Mouse (Mus musculus): ENCODE results near the gene Agfg1.

Agfg1 gene

GRCm38 (mm10) chr1:82839296-82839613 lies at the start of gene Agfg1:
Agfg1 (plus strand) TSS chr1:82839483.
- peak; percentile 73 for DNase-seq (ENCODE audit: low read depth, low spot score)

- DNase-seq (ENCODE audit: low read depth, low spot score), result no peak
These were observed 48.2 kb upstream of the Agfg1 start for GRCm38 (mm10) chr1:82791105-82791504.

GRCm38 (mm10) chr1:82792238-82792637 lies 47.0 kb upstream of the Agfg1 start:
- DNase-seq (ENCODE audit: low read depth, low spot score), result no peak

GRCm38 (mm10) chr1:82793110-82793509 lies 46.2 kb upstream of the Agfg1 start:
- no peak for DNase-seq (ENCODE audit: low read depth, low spot score)

- DNase-seq (ENCODE audit: low read depth, low spot score), result no peak
These were observed 45.3 kb upstream of the Agfg1 start for GRCm38 (mm10) chr1:82793986-82794385.

GRCm38 (mm10) chr1:82795211-82795610 lies 44.1 kb upstream of the Agfg1 start:
- DNase-seq (ENCODE audit: low read depth, low spot score), result no peak

GRCm38 (mm10) chr1:82795702-82796443 lies 43.4 kb upstream of the Agfg1 start:
- no peak for DNase-seq (ENCODE audit: low read depth, low spot score)

- DNase-seq (ENCODE audit: low read depth, low spot score), result no peak
These were observed 42.2 kb upstream of the Agfg1 start for GRCm38 (mm10) chr1:82797088-82797487.

- DNase-seq (ENCODE audit: low read depth, low spot score), result no peak
These were observed 41.0 kb upstream of the Agfg1 start for GRCm38 (mm10) chr1:82798304-82798703.

- no peak for DNase-seq (ENCODE audit: low read depth, low spot score)
These were observed 40.4 kb upstream of the Agfg1 start for GRCm38 (mm10) chr1:82798922-82799321.

- no peak for DNase-seq (ENCODE audit: low read depth, low spot score)
These were observed 38.0 kb upstream of the Agfg1 start for GRCm38 (mm10) chr1:82801105-82801783.

- no peak for DNase-seq (ENCODE audit: low read depth, low spot score)
These were observed 35.7 kb upstream of the Agfg1 start for GRCm38 (mm10) chr1:82803608-82804007.

GRCm38 (mm10) chr1:82804059-82804458 lies 35.2 kb upstream of the Agfg1 start:
- no peak for DNase-seq (ENCODE audit: low read depth, low spot score)

- no peak for DNase-seq (ENCODE audit: low read depth, low spot score)
These were observed 32.9 kb upstream of the Agfg1 start for GRCm38 (mm10) chr1:82806391-82806790.

GRCm38 (mm10) chr1:82807206-82807605 lies 32.1 kb upstream of the Agfg1 start:
- no peak for DNase-seq (ENCODE audit: low read depth, low spot score)

GRCm38 (mm10) chr1:82808564-82808963 lies 30.7 kb upstream of the Agfg1 start:
- DNase-seq (ENCODE audit: low read depth, low spot score), result no peak

- DNase-seq (ENCODE audit: low read depth, low spot score), result no peak
These were observed 27.5 kb upstream of the Agfg1 start for GRCm38 (mm10) chr1:82811766-82812165.

- no peak for DNase-seq (ENCODE audit: low read depth, low spot score)
These were observed 23.2 kb upstream of the Agfg1 start for GRCm38 (mm10) chr1:82815941-82816716.

GRCm38 (mm10) chr1:82819366-82819765 lies 19.9 kb upstream of the Agfg1 start:
- DNase-seq (ENCODE audit: low read depth, low spot score), result no peak

GRCm38 (mm10) chr1:82820179-82820578 lies 19.1 kb upstream of the Agfg1 start:
- no peak for DNase-seq (ENCODE audit: low read depth, low spot score)

- DNase-seq (ENCODE audit: low read depth, low spot score), result no peak
These were observed 18.6 kb upstream of the Agfg1 start for GRCm38 (mm10) chr1:82820626-82821186.

- DNase-seq (ENCODE audit: low read depth, low spot score), result no peak
These were observed 17.4 kb upstream of the Agfg1 start for GRCm38 (mm10) chr1:82821846-82822245.

Measured in retina, adult 2 months (tissue).